Mouse (Mus musculus): ENCODE data around the gene Gm28374.

GRCm38 (mm10) chr19:6069851-6070250 is 12.2 kb downstream of the Gm28374 start:
- TF ChIP-seq CTCF (IDR thresholded peaks at IDR 0.05; ENCODE audit: control insufficient read depth, insufficient read depth, low read length) (no peak), POLR2A (IDR thresholded peaks at IDR 0.05; ENCODE audit: borderline replicate concordance, control insufficient read depth, low read depth, low read length) (no peak)
